Mouse (Mus musculus): Measurements from ENCODE around the gene Gm45521. TPM values are rescaled to one million over a fixed set of nuclear protein-coding genes. Genes with fewer than 3 reads are reported as not detected.
A peak's percentile ranks its signal among the peaks of the same experiment; 100 is the strongest.

Gm45521 gene
- polyA plus RNA-seq, 1 experiment from 2014 or later = not detected

DNA sequence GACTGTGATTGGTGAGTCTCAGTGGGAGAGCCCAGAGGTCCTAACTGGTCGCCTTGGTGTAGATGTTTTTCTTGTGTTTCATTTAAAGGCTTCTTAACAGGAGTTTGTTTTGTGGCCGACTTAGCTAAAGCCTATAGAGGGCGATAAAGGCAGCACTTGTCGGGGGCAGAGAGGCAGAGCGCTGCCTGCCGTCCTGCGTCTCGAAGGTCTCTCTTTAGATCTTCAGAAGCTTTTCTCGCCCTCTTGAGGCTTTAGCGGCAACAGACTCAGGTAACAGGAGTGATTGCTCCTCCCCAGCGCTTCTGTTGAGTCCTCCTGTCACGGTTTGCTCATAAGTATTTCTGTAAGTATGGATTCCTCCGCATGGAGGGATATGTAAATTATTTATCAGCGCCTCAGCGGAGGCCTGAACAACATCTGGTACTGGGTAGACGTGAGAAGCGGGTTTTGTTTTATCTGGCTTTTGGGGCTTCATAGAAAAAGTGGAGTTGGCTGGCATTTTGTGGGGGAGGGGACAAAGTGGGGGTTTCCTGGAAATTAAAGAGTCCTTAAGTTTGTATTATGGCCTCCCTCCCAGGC is 19.9 kb upstream of the Gm45521 start:
- Histone ChIP-seq H3K27me3 (ENCODE audit: insufficient read depth, low read length) (no peaks in the 10 kb centered on the region), H3K4me1 (ENCODE audit: insufficient read depth) (peaks cover 2% of the 10 kb centered on the region; the same call in 1 of the 2 replicates), H3K9me3 (ENCODE audit: low read length) (no peaks in the 10 kb centered on the region), H3K9ac (replicated peaks) (no peak overlapping the region), H3K27ac (ENCODE audit: low read depth) (no peak overlapping the region), H3K4me3 (ENCODE audit: low read depth, low read length) (no peak overlapping the region), H3K36me3 (replicated peaks; ENCODE audit: insufficient read depth, low read length) (peaks cover 19% of the 10 kb centered on the region; the same call in 1 of the 2 replicates), H3K4me2 (ENCODE audit: low read depth, low read length) (no peak overlapping the region)
- DNase-seq (no peak), ATAC-seq (no peak)
- 39% methylated on average over 17 of the region's 17 CpGs for WGBS (ENCODE audit: insufficient replicate concordance)
- TF ChIP-seq EP300 (IDR thresholded peaks at IDR 0.05; ENCODE audit: low read depth) (no peak), CTCF (IDR thresholded peaks at IDR 0.05; ENCODE audit: low read depth) (peak; percentile 54)

DNA sequence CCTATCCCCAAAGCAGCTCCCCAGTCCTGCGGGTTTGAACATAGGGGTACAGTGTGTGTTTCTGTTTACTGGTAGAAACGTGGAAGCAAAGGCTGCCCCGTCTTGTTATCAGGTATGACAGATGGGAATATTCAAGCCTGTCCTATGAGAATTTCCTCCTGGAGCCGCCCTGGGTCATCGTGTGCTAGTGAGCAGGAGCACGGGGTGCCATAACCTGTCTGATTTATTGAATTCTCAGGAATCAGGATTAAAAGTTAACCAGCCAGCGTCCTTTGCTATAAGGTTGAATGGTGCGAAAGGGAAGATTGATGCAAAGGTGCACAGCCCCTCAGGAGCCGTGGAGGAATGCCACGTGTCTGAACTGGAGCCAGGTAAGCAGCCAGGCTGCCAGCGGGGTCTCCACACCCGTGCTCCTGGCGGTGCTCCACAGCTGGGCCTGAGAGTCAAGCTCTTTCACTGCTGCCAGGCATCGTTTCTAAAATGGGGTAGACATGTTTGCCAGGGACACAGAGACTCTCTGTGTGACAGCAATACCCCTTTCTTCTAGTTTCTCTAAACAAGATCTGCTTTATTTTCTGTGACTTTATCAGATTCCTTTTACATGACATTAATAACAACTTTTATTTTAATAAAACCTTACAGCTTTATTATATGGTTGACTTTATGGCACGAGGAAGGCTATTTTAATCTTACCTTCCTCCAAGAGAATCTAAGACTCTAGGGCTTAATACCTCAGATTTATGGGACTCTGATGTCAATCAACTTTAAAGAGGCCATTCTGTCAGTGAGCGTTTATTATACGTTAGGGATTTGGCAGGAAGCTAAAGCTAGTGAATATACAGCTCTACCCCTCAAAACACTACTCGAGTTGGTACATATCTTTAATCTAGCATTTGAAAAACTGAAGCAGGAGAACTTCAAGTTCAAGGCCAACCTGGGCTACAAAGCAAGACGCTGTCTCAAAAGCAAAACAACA is 18.0 kb upstream of the Gm45521 start:
- Histone ChIP-seq H3K9ac (replicated peaks) (no peak overlapping the region), H3K4me1 (ENCODE audit: insufficient read depth) (peaks cover 5% of the 10 kb centered on the region), H3K36me3 (replicated peaks; ENCODE audit: insufficient read depth, low read length) (peaks cover 12% of the 10 kb centered on the region; the same call in 1 of the 2 replicates), H3K27me3 (ENCODE audit: insufficient read depth, low read length) (no peaks in the 10 kb centered on the region), H3K9me3 (ENCODE audit: low read length) (no peaks in the 10 kb centered on the region), H3K27ac (ENCODE audit: low read depth) (no peak overlapping the region), H3K4me2 (ENCODE audit: low read depth, low read length) (no peak overlapping the region), H3K4me3 (ENCODE audit: low read depth, low read length) (no peak overlapping the region)
- ATAC-seq (no peak), DNase-seq (no peak)
- TF ChIP-seq EP300 (IDR thresholded peaks at IDR 0.05; ENCODE audit: low read depth) = no peak
- TF ChIP-seq CTCF (IDR thresholded peaks at IDR 0.05; ENCODE audit: low read depth) = no peak
- WGBS (ENCODE audit: insufficient replicate concordance) = 69% methylated on average over 19 of the region's 19 CpGs

DNA sequence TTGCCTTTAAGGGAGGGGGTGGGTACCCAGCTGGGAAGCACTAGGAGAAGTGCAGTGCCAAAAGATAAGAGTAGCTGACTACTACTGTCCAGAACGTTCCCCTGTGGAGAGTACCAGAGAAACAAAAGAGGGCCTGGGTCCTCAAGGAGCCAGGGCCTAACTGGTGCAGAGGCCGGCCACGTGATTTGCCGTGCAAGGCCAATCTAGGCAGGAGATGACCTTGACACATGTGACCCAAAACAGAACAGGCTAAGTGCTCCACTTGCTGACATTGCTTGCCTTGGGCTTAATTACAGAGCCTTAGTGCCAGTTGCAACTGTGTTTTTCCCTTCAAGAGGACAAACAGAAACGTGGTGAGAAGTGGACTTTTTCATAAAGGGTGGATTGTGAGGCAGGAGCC is 15.7 kb upstream of the Gm45521 start:
- H3K27ac ChIP-seq (ENCODE audit: low read depth) = no peak overlapping the region
- 62% methylated on average over 5 of the region's 5 CpGs for whole genome bisulfite sequencing (ENCODE audit: insufficient replicate concordance)
- no peak for TF ChIP-seq EP300 (IDR thresholded peaks at IDR 0.05; ENCODE audit: low read depth)
- TF ChIP-seq CTCF (IDR thresholded peaks at IDR 0.05; ENCODE audit: low read depth) = no peak
- no peak overlapping the region for H3K4me2 ChIP-seq (ENCODE audit: low read depth, low read length)
- DNase-seq (no peak), ATAC-seq (no peak)
- no peaks in the 10 kb centered on the region for H3K9me3 ChIP-seq (ENCODE audit: low read length)
- peaks cover 8% of the 10 kb centered on the region for H3K4me1 ChIP-seq (ENCODE audit: insufficient read depth)
- H3K9ac ChIP-seq (replicated peaks) = no peak overlapping the region
- H3K36me3 ChIP-seq (replicated peaks; ENCODE audit: insufficient read depth, low read length) = peaks cover 9% of the 10 kb centered on the region; the same call in 1 of the 2 replicates
- H3K4me3 ChIP-seq (ENCODE audit: low read depth, low read length) = no peak overlapping the region
- H3K27me3 ChIP-seq (ENCODE audit: insufficient read depth, low read length) = no peaks in the 10 kb centered on the region

DNA sequence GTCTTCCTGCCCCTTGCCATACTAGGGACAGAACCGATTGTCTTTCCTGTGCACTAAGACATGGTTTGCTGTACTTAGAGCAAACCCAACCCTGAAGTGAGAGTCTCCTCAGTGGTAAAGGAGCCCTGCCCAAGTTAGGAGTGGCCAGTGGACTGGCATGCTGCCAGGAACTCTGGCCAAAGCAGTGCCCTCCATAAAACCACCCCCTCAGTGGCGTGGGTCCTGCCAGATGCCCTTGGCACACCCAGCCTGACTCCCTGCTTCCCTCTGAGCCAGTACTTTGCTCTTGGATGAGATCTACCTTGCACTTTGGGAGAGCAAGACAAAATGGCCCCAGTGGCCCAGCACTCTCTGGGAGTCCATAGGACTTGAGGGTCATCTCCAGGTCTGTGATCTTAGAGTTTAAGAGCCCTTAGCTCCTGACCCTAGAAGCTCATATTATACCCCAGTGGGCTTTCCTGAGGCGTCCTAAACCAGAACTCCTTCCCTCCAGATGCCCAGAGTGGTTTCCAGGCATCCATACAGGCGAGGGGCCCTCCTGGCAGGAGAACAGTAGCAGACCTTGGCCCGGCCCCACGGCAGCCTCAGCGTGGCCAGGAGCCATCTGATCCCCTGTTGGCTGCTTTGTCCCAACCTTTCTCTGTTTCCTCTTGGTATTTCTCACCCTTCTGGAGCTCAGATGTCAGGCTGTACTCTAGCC is 13.8 kb upstream of the Gm45521 start:
- Histone ChIP-seq H3K9ac (replicated peaks) (no peak overlapping the region), H3K9me3 (ENCODE audit: low read length) (no peaks in the 10 kb centered on the region), H3K4me3 (ENCODE audit: low read depth, low read length) (no peak overlapping the region), H3K36me3 (replicated peaks; ENCODE audit: insufficient read depth, low read length) (peaks cover 5% of the 10 kb centered on the region; the same call in 1 of the 2 replicates), H3K4me1 (ENCODE audit: insufficient read depth) (peaks cover 8% of the 10 kb centered on the region), H3K4me2 (ENCODE audit: low read depth, low read length) (no peak overlapping the region), H3K27ac (ENCODE audit: low read depth) (no peak overlapping the region), H3K27me3 (ENCODE audit: insufficient read depth, low read length) (no peaks in the 10 kb centered on the region)
- TF ChIP-seq EP300 (IDR thresholded peaks at IDR 0.05; ENCODE audit: low read depth) (no peak), CTCF (IDR thresholded peaks at IDR 0.05; ENCODE audit: low read depth) (no peak)
- 60% methylated on average over 7 of the region's 7 CpGs for WGBS (ENCODE audit: insufficient replicate concordance)
- DNase-seq (no peak), ATAC-seq (0 out of 2 replicates have a peak, but pooled peaks have one; percentile 17)

DNA sequence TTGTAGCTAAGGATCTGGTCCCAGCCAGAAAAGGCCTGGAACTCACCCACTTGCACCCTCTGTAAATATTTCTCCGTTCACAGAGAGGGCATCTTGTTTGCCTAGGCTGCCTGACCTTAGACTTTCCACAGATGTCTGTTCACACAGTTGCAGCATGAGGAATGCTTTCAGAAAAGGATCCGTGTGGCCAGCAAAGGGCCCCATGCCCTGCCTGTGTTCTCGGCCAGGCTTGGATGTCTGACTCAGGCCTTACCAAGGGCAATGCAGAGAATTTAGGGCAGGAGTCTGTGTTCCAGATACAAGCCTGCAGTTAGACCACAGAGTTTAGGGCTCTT is 13.3 kb upstream of the Gm45521 start:
- no peak overlapping the region for H3K27ac ChIP-seq (ENCODE audit: low read depth)
- peaks cover 5% of the 10 kb centered on the region; the same call in 1 of the 2 replicates for H3K36me3 ChIP-seq (replicated peaks; ENCODE audit: insufficient read depth, low read length)
- H3K4me3 ChIP-seq (ENCODE audit: low read depth, low read length) = no peak overlapping the region
- no peaks in the 10 kb centered on the region for H3K9me3 ChIP-seq (ENCODE audit: low read length)
- 60% methylated on average over 3 of the region's 3 CpGs for WGBS (ENCODE audit: insufficient replicate concordance)
- DNase-seq (no peak), ATAC-seq (no peak)
- TF ChIP-seq EP300 (IDR thresholded peaks at IDR 0.05; ENCODE audit: low read depth) (no peak), CTCF (IDR thresholded peaks at IDR 0.05; ENCODE audit: low read depth) (no peak)
- no peak overlapping the region for H3K4me2 ChIP-seq (ENCODE audit: low read depth, low read length)
- H3K4me1 ChIP-seq (ENCODE audit: insufficient read depth) = peaks cover 8% of the 10 kb centered on the region
- H3K27me3 ChIP-seq (ENCODE audit: insufficient read depth, low read length) = no peaks in the 10 kb centered on the region
- H3K9ac ChIP-seq (replicated peaks) = no peak overlapping the region

All from liver, postnatal 0 days (tissue).